Mouse (Mus musculus) CH12.LX (cell line): Measurements from ENCODE around the gene Mrps30. TPM values are rescaled to one million over a fixed set of nuclear protein-coding genes. Genes with fewer than 3 reads are reported as not detected.
"Not testable (repeated sequence)": the region's sequence is repeated elsewhere in the genome, so short reads cannot be mapped to it uniquely, and the experiment has no call there.

Experiments used
- DNase-seq: peaks from one replicate; pipeline ENCODE4 v3.0.0-alpha.2; 2013; ENCODE audit errors: extremely low read depth
- H3K27ac ChIP-seq: 2 replicates; pipeline ENCODE4 v1.5.1; 2012; ENCODE audit warnings: low read depth, mild to moderate bottlenecking, control low read depth, moderate library complexity; ENCODE audit not compliant: insufficient read depth
- H3K27me3 ChIP-seq: replicated peaks from 2 replicates; pipeline ENCODE3; 2012; ENCODE audit warnings: inconsistent platforms
- H3K36me3 ChIP-seq, 2 experiments: replicated peaks in 1 of 2; 2 replicates each; pipeline versions ENCODE3 to v1.6.1; 2012; ENCODE audit warnings: inconsistent platforms in 1 of 2, low read length in 1 of 2, mild to moderate bottlenecking in 1 of 2, mixed read lengths in 1 of 2, moderate library complexity in 1 of 2; ENCODE audit not compliant: control insufficient read depth in 1 of 2, insufficient read depth in 1 of 2
- H3K4me1 ChIP-seq, 2 experiments: 2 replicates each; pipeline ENCODE4 v1.6.1; 2012; ENCODE audit warnings: inconsistent platforms in 1 of 2, moderate library complexity in 1 of 2; ENCODE audit not compliant: insufficient read depth in 2 of 2, control insufficient read depth in 1 of 2
- H3K4me2 ChIP-seq: 2 replicates; pipeline ENCODE4 v1.6.1; 2012; ENCODE audit warnings: low read depth, mild to moderate bottlenecking, control low read depth; ENCODE audit not compliant: poor library complexity, insufficient read depth, severe bottlenecking
- H3K4me3 ChIP-seq, 3 experiments: fragments of 150-350 bp in 1 of 3; sonication (generic) in 1 of 3; replicated peaks in 1 of 3; 2 replicates each; pipeline versions ENCODE3 to v1.5.1; 2011 to 2012; ENCODE audit warnings: low read depth in 2 of 3, low read length in 2 of 3, mild to moderate bottlenecking in 2 of 3, moderate library complexity in 2 of 3, control low read depth in 1 of 3, improper control_type of control experiment in 1 of 3, inconsistent platforms in 1 of 3, mixed read lengths in 1 of 3; ENCODE audit not compliant: poor library complexity in 1 of 3
- H3K79me2 ChIP-seq: replicated peaks from 2 replicates; pipeline ENCODE4 v1.6.1; 2012; ENCODE audit warnings: mild to moderate bottlenecking, moderate library complexity; ENCODE audit not compliant: control insufficient read depth, poor library complexity, insufficient read depth, severe bottlenecking; ENCODE audit errors: extremely low read depth
- H3K9ac ChIP-seq: 2 replicates; pipeline ENCODE4 v1.6.1; 2012; ENCODE audit warnings: low read depth, mild to moderate bottlenecking, control low read depth, moderate library complexity; ENCODE audit not compliant: insufficient read depth
- H3K9me3 ChIP-seq: replicated peaks from 2 replicates; pipeline ENCODE3; 2012; ENCODE audit warnings: low read length, inconsistent platforms, mixed read lengths
- CHD2 ChIP-seq: IDR thresholded peaks from 2 replicates; pipeline ENCODE4 v1.6.1; 2011; ENCODE audit warnings: low read length, improper control_type of control experiment
- ETS1 ChIP-seq: conservative IDR thresholded peaks from 2 replicates; pipeline ENCODE4 v1.6.1; 2012; ENCODE audit warnings: low read depth, mild to moderate bottlenecking, inconsistent platforms, low read length, improper control_type of control experiment, moderate library complexity
- IRF4 ChIP-seq: IDR thresholded peaks from 2 replicates; pipeline ENCODE4 v1.6.1; 2014; ENCODE audit warnings: low read depth, mild to moderate bottlenecking, inconsistent platforms, low read length, improper control_type of control experiment
- JUN ChIP-seq: IDR thresholded peaks from 2 replicates; pipeline ENCODE4 v1.6.1; 2011; ENCODE audit warnings: low read depth, mild to moderate bottlenecking, low read length, improper control_type of control experiment, moderate library complexity; ENCODE audit not compliant: insufficient read depth
- JUND ChIP-seq: conservative IDR thresholded peaks from 2 replicates; pipeline ENCODE4 v1.6.1; 2011; ENCODE audit warnings: low read depth, low read length, improper control_type of control experiment
- KAT2A ChIP-seq: IDR thresholded peaks from 2 replicates; pipeline ENCODE4 v1.6.1; 2012; ENCODE audit warnings: low read length, improper control_type of control experiment, inconsistent platforms; ENCODE audit not compliant: insufficient replicate concordance
- MAZ ChIP-seq: IDR thresholded peaks from 2 replicates; pipeline ENCODE4 v1.6.1; 2012; ENCODE audit warnings: low read depth, mild to moderate bottlenecking, inconsistent platforms, low read length, improper control_type of control experiment, moderate library complexity
- MYC ChIP-seq: IDR thresholded peaks from 2 replicates; pipeline ENCODE4 v1.6.1; 2011; ENCODE audit warnings: low read depth, mild to moderate bottlenecking, improper control_type of control experiment, low read length
- NELFE ChIP-seq: IDR thresholded peaks from 2 replicates; pipeline ENCODE4 v1.6.1; 2011; ENCODE audit warnings: low read depth, low read length, improper control_type of control experiment
- NRF1 ChIP-seq: IDR thresholded peaks from 2 replicates; pipeline ENCODE4 v1.6.1; 2014; ENCODE audit warnings: low read depth, mild to moderate bottlenecking, inconsistent platforms, low read length, improper control_type of control experiment, moderate library complexity
- POLR2A ChIP-seq: IDR thresholded peaks from 2 replicates; pipeline ENCODE4 v1.6.1; 2011; ENCODE audit warnings: low read depth, mild to moderate bottlenecking, improper control_type of control experiment, low read length
- POLR2AphosphoS2 ChIP-seq: IDR thresholded peaks from 2 replicates; pipeline ENCODE4 v1.6.1; 2011; ENCODE audit warnings: low read depth, low read length, improper control_type of control experiment
- SMC3 ChIP-seq: IDR thresholded peaks from 2 replicates; pipeline ENCODE4 v1.6.1; 2011; ENCODE audit warnings: low read depth, low read length, improper control_type of control experiment
- TBP ChIP-seq: conservative IDR thresholded peaks from 2 replicates; pipeline ENCODE4 v1.6.1; 2011; ENCODE audit warnings: low read depth, low read length, improper control_type of control experiment
- USF1 ChIP-seq: IDR thresholded peaks from 2 replicates; pipeline ENCODE4 v1.6.1; 2014; ENCODE audit warnings: low read depth, mild to moderate bottlenecking, inconsistent platforms, low read length, improper control_type of control experiment
- USF2 ChIP-seq: conservative IDR thresholded peaks from 2 replicates; pipeline ENCODE4 v1.6.1; 2011; ENCODE audit warnings: low read depth, low read length, improper control_type of control experiment
- dilution Hi-C: fragments of 300-500 bp; cut with MboI; formaldehyde crosslinking; loops from 2 replicates; pipeline ENCODE4 v1.14.3; 2020; ENCODE audit warnings: low sequenced_read_pairs; ENCODE audit not compliant: extremely low pct_unique_long_range_greater_than_20kb, extremely low pct_ligation_motif_present
- in situ Hi-C: fragments of 300-500 bp; cut with MboI; formaldehyde crosslinking; loops from 3 replicates; pipeline ENCODE4 v1.14.3; 2019; ENCODE audit warnings: low sequenced_read_pairs, low pct_ligation_motif_present, low pct_unique_long_range_greater_than_20kb, mixed read lengths
- polyA plus RNA-seq: library from polyadenylated mRNA; unstranded; fragments of >175 nt; gene quantifications from 2 replicates; pipeline ENCODE4 v1.2.1, GENCODE M21; 2012; ENCODE audit warnings: low read depth; ENCODE audit not compliant: insufficient read length
- total RNA-seq, 2 experiments: library from RNA; depleted of rRNA; stranded (reverse); fragments of 300-350 nt in 1 of 2; fragments of >200 nt in 1 of 2; gene quantifications; 2 replicates each; pipeline ENCODE4 v1.2.3; 2012 to 2014

The Mrps30 gene
- total and polyA plus RNA-seq, 3 experiments: 35.5 to 48.7 (median 36.6) TPM

DNA sequence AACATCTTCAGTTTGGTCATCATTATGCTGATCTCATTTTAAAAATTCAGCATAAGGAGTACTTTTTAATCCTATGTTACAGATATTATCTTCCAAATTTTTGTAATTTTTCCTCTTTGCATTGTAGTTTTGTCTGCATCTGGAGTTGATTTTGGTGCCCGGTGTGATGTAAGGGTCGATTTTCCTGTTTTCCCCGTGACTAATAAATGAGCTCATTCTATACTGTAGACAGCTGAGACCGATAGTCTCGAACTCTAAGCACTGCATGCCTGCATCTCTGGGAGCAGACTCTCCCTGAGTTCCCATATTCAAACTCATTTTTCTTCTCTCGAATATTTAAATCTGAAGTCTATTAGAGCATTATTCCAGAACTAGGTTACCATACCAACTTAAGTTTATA, 13.3 kb upstream of the Mrps30 start:
- Histone ChIP-seq H3K27me3 (no peaks in the 10 kb centered on the region), H3K4me3 (no peak overlapping the region), H3K4me1 (no peaks in the 10 kb centered on the region), H3K9ac (no peak overlapping the region), H3K79me2 (no peaks in the 10 kb centered on the region), H3K36me3 (no peaks in the 10 kb centered on the region), H3K9me3 (no peaks in the 10 kb centered on the region), H3K4me2 (peak overlapping the region; percentile 50; the same call in 1 of the 2 replicates), H3K27ac (no peak overlapping the region)
- DNase-seq: no peak
- dilution Hi-C loops: no loop called here
- in situ Hi-C loops: loop anchor here (25.0 kb wide), 1 partner anchor 962 kb away; no protein-coding TSS in a partner anchor
- TF ChIP-seq USF2 (no peak), TBP (no peak), CHD2 (no peak), POLR2A (no peak), NRF1 (no peak), NELFE (no peak), JUN (no peak), USF1 (no peak), JUND (no peak), IRF4 (no peak), SMC3 (no peak), ETS1 (no peak)

DNA sequence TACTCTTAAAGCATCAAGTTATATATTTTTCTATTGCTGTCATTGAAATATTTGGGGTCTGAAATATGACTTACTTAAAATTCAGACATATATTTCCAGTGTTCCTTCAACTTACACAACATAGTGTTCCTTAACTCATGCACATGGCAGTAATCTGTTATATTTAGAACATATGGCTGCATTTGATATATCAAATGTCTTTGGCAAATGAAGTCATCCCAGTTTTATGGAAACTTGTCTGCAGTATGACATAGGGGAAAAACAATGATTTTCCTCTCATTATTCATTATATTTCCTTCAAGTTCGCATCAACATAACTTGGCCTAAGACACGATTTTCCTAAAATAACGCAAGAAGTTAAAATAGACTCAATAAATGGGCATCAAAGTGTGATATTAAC, 8.8 kb upstream of the Mrps30 start:
- Histone ChIP-seq H3K4me2 (no peak overlapping the region), H3K9ac (no peak overlapping the region), H3K36me3 (no peaks in the 10 kb centered on the region), H3K27me3 (no peaks in the 10 kb centered on the region), H3K9me3 (no peaks in the 10 kb centered on the region), H3K79me2 (no peaks in the 10 kb centered on the region), H3K4me1 (peaks cover 0 to 3% of the 10 kb centered on the region in 2 experiments; a peak in 1 of 4 replicates), H3K27ac (no peak overlapping the region), H3K4me3 (no peak overlapping the region)
- DNase-seq: no peak
- dilution Hi-C loops (no loop called here), in situ Hi-C loops (no loop called here)
- TF ChIP-seq POLR2AphosphoS2: no peak
- no peak for TF ChIP-seq MYC
- TF ChIP-seq MAZ: no peak
- TF ChIP-seq KAT2A: no peak

DNA sequence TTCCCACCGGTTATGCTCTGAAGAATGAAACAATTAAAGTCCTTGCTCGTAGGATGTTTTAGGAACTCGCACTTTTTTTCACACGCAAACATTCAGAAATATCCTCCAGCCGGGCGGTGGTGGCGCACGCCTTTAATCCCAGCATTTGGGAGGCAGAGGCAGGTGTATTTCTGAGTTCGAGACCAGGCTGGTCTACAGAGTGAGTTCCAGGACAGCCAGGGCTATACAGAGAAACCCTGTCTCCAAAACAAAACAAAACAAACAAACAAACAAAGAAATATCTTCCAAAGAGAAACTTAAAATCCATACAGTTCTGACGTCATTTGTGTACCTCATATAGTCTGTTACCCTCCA, 373 bp upstream of the Mrps30 start:
- Histone ChIP-seq H3K4me3 (peak overlapping the region; percentile 32 to 93 (median 84)), H3K4me1 (peaks cover 2 to 17% of the 10 kb centered on the region in 2 experiments; a peak in 2 of 4 replicates), H3K36me3 (peaks cover 14 to 27% of the 10 kb centered on the region in 2 experiments), H3K79me2 (peaks cover 21% of the 10 kb centered on the region)
- H3K4me2 ChIP-seq, H3K27me3 ChIP-seq, H3K9me3 ChIP-seq, H3K9ac ChIP-seq, in situ Hi-C loops, H3K27ac ChIP-seq, DNase-seq, dilution Hi-C loops: not testable (repeated sequence)
